Mouse (Mus musculus): Measurements from ENCODE around the gene Kcnj8. TPM values are rescaled to one million over a fixed set of nuclear protein-coding genes. Genes with fewer than 3 reads are reported as not detected.

The Kcnj8 gene
- polyA plus RNA-seq, 1 experiment from 2014 or later = 11.4 TPM

DNA sequence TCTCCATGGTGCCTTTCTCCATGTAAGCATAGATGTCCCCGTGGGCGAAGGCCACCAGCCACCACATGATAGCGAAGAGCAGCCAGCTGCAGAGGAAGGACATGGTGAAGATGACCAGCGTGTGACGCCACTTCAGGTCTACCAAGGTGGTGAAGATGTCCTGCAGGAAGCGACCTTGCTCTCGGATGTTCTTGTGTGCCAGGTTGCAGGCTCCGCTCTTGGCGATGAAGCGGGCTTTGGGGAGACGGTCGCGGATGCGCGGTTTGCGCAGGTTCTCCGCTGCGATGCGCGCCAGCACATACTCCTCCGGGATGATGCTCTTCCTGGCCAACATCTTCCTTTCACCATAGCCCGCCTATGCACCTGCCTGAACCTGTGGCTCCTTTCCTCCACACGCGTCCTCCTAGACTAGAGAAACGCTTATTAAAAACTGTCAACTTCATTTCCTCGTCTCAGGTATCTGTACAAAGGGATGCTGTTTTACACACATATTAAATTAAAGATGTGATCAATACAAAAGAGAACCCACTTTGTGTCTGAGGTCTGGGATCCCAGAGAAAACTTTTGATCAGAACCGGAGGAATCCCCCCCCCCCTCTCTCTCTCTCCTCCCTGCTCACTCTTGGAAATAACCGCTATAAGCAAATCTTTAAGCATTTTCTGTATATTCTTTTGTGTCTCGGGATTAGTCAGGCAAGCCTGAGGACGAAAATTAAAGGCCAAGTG lies 1.2 kb downstream of the Kcnj8 start:
- Histone ChIP-seq H3K27ac (no peak overlapping the region), H3K27me3 (peaks cover 64% of the 10 kb centered on the region), H3K4me1 (replicated peaks) (peaks cover 25% of the 10 kb centered on the region), H3K9me3 (no peaks in the 10 kb centered on the region), H3K4me3 (replicated peaks) (peak overlapping the region; percentile 45), H3K4me2 (replicated peaks) (peak overlapping the region; percentile 90), H3K9ac (replicated peaks) (0 out of 2 replicates have a peak overlapping the region, but pooled peaks have one; percentile 28), H3K36me3 (no peaks in the 10 kb centered on the region)
- ATAC-seq = no peak
- 6% methylated on average over 30 of the region's 30 CpGs for WGBS

DNA sequence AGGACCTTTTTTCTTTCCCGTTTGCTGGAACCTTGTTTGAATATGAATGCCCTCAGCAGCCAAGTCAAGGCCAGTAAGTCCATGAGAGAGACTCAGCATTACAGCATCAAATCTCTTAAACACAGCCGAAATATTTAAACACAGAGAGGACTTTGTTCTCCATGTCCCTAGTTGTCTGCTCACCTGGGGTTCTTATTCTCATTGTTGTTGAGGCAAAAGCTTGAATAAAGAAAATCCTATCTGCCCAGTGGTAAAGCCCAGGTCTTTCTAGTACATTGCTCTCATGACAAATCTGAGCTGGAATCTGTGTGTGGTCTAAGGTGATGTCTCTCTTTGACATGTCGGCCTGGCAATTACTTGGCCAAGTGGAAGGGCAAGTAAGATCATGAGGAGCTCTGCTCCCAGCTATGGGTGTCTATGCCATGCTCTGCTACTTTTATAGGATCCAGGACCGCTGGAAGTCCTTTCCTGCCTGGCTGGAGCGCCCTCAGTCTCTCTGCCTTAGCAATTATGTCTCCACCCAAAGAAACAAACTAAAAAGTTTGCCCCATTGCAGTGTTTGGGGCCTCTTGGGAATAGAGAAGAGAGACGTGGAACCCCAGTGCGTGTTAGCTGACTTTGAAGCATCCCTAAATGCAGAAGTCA lies 2.6 kb downstream of the Kcnj8 start:
- Histone ChIP-seq H3K36me3 (no peaks in the 10 kb centered on the region), H3K9ac (replicated peaks) (no peak overlapping the region), H3K27ac (no peak overlapping the region), H3K4me1 (replicated peaks) (peaks cover 25% of the 10 kb centered on the region), H3K27me3 (peaks cover 61% of the 10 kb centered on the region), H3K9me3 (no peaks in the 10 kb centered on the region), H3K4me3 (replicated peaks) (no peak overlapping the region), H3K4me2 (replicated peaks) (no peak overlapping the region)
- WGBS = 32% methylated on average over 7 of the region's 7 CpGs
- ATAC-seq = no peak

DNA sequence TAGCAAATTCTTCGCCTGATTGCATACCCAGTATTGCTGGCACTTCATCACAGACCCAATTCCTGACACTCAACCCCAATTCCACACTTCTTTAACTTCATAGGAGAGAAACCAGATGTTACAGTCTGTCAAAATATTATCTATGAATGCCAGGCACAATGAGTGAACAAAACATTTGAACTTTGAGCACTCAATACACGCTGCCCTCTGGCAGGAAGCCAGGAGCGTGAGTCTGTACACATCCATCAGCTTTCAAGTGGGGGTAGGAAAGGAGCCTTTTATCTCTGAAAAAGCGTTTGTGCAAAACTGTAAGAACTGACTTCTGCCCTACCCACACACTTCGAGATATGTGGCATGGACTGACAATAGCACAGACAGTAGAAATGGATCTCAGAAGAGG lies 4.0 kb downstream of the Kcnj8 start:
- 46% methylated on average over 5 of the region's 5 CpGs for WGBS
- no peak overlapping the region for H3K4me3 ChIP-seq (replicated peaks)
- no peak overlapping the region for H3K9ac ChIP-seq (replicated peaks)
- peaks cover 49% of the 10 kb centered on the region for H3K27me3 ChIP-seq
- no peak overlapping the region for H3K27ac ChIP-seq
- no peaks in the 10 kb centered on the region for H3K36me3 ChIP-seq
- ATAC-seq = no peak
- H3K4me1 ChIP-seq (replicated peaks) = peaks cover 25% of the 10 kb centered on the region
- no peak overlapping the region for H3K4me2 ChIP-seq (replicated peaks)
- H3K9me3 ChIP-seq = no peaks in the 10 kb centered on the region

DNA sequence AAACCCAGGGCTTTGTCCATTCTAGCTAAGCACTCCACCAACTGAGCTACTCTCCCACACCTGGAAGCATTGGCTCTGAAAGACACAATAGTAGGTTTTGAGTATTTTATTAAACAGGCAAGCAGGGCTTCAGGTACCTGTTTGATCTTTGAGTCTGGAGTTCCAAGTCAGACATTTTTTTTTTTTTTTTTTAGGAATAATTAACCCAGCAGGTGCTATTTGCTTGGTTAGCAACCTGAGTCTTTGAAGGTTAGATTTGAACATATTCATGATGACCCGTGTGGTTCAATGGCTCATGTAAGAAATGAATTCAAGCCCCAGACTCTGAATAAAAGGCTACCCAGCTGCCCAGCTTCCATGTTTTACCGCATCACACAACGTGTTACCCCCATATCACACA lies 6.7 kb downstream of the Kcnj8 start:
- Histone ChIP-seq H3K4me2 (replicated peaks) (no peak overlapping the region), H3K36me3 (no peaks in the 10 kb centered on the region), H3K27ac (no peak overlapping the region), H3K4me3 (replicated peaks) (no peak overlapping the region), H3K27me3 (peaks cover 23% of the 10 kb centered on the region), H3K9ac (replicated peaks) (no peak overlapping the region), H3K9me3 (no peaks in the 10 kb centered on the region), H3K4me1 (replicated peaks) (peaks cover 3% of the 10 kb centered on the region; the same call in 1 of the 2 replicates)
- no peak for ATAC-seq
- 91% methylated on average over 3 of the region's 3 CpGs for WGBS

DNA sequence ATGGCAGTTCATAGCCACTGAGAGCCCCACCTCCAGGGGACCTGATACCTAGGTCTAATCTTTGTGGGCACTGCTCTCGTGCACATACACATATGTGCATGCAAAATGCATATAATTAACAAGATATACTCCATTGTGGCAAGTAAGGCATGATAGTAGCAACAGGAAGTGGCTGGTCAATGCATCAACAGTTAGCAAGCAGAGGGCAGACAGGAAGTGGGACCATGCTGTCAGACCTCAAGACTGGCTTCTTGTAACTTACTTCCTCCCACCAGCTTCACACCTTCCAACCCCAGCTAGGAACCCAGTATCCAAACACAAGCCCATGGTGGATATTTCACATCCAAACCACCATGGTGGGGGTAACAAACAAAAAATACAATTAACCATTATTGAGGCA lies 10.3 kb downstream of the Kcnj8 start:
- ATAC-seq = no peak

DNA sequence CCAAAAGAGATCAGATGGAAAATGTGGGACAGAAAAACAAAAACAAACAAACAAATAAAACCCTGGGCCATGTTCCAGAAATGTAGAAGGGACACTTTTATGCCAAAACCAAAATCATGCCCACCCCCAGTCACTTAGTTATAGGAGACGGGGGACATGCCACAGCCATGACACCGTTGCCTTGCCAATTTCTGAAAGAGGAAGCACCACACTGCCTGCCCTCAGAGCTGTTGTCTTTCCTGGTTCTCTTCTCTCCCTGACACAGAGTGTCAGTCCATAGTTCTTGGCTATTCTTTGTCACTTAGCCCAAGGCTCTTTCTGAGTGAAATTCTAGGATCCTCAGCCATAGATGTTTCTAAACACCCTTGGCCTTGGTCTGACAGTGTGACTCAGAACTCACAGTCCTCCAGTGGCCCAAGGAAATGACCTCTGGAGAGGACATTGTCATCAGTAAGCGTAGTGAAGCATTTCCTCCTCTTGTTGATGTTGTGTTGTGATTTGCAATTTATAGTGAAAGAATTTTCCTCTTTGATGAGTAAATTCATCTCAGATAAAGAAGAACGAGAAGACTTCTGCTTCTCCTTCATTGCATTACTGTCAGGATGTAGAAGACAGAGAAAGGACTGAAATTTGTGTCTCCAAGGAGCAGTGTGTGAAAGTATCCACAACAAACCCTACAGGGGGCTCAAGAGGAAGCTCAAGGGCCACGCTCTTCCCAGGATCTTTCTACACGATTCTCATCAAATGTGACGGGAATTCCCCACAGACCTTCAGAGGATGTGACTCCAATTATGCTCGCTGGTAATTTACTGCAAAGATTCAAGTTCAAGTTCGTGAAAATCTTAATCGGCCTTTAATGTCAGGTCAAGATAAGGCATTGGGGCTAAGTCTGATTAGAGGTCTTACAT lies 12.4 kb downstream of the Kcnj8 start:
- Histone ChIP-seq H3K4me3 (replicated peaks) (no peak overlapping the region), H3K4me2 (replicated peaks) (no peak overlapping the region), H3K4me1 (replicated peaks) (no peaks in the 10 kb centered on the region), H3K27me3 (no peaks in the 10 kb centered on the region), H3K27ac (no peak overlapping the region), H3K36me3 (no peaks in the 10 kb centered on the region), H3K9me3 (no peaks in the 10 kb centered on the region), H3K9ac (replicated peaks) (no peak overlapping the region)
- no peak for ATAC-seq
- 86% methylated on average over 10 of the region's 10 CpGs for WGBS

More for the DNA sequence above, 10.3 kb downstream of the Kcnj8 start:
- Histone ChIP-seq H3K9me3 (no peaks in the 10 kb centered on the region), H3K4me3 (replicated peaks) (no peak overlapping the region), H3K9ac (replicated peaks) (no peak overlapping the region), H3K27me3 (no peaks in the 10 kb centered on the region), H3K27ac (no peak overlapping the region), H3K36me3 (no peaks in the 10 kb centered on the region), H3K4me1 (replicated peaks) (no peaks in the 10 kb centered on the region), H3K4me2 (replicated peaks) (no peak overlapping the region)
- WGBS = 77% methylated on average over 1 of the region's 1 CpGs

DNA sequence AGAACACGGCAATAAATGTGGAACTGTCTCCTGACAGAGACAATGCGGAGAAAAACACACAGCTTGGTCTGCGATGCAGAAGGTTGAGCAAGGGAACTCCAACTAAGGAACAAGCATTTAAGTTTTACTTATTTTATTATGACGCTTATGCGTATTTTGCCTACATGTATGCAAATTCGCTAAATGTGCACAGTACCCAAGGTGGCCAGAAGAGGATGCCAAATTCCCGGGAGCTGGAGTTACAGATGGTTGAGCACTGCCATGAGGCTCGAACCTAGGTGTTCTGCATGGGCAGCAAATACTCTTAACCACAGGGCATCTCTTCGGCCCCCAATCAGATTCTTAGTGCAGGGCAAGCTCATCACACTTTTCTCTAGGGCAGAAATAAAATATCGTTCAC lies 13.3 kb downstream of the Kcnj8 start:
- no peak overlapping the region for H3K4me3 ChIP-seq (replicated peaks)
- H3K27me3 ChIP-seq = no peaks in the 10 kb centered on the region
- H3K9ac ChIP-seq (replicated peaks) = no peak overlapping the region
- H3K27ac ChIP-seq = no peak overlapping the region
- ATAC-seq = no peak
- H3K4me1 ChIP-seq (replicated peaks) = no peaks in the 10 kb centered on the region
- H3K9me3 ChIP-seq = no peaks in the 10 kb centered on the region
- WGBS = 83% methylated on average over 10 of the region's 10 CpGs
- no peaks in the 10 kb centered on the region for H3K36me3 ChIP-seq
- no peak overlapping the region for H3K4me2 ChIP-seq (replicated peaks)

DNA sequence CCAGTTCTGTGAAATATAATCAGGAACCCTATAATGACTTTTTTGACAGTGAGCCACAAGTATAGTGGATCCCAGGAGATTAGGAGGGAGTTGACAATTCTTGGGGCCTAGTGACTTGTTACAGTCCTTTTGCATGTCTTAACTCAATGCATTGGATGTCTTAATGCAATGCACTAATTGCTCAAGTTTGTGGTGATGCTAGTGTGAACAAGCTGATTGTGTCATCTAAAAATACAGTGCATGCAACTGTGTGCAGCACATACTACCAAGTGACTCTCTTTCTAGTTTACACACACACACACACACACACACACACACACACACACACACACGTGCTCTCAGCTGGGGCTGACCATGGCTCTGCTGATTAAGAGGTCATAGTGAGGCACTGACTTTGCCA lies 15.4 kb downstream of the Kcnj8 start:
- 82% methylated on average over 1 of the region's 1 CpGs for WGBS
- Histone ChIP-seq H3K9me3 (no peaks in the 10 kb centered on the region), H3K9ac (replicated peaks) (no peak overlapping the region), H3K4me2 (replicated peaks) (no peak overlapping the region), H3K4me1 (replicated peaks) (no peaks in the 10 kb centered on the region), H3K27ac (no peak overlapping the region), H3K4me3 (replicated peaks) (no peak overlapping the region), H3K36me3 (no peaks in the 10 kb centered on the region), H3K27me3 (no peaks in the 10 kb centered on the region)
- no peak for ATAC-seq

DNA sequence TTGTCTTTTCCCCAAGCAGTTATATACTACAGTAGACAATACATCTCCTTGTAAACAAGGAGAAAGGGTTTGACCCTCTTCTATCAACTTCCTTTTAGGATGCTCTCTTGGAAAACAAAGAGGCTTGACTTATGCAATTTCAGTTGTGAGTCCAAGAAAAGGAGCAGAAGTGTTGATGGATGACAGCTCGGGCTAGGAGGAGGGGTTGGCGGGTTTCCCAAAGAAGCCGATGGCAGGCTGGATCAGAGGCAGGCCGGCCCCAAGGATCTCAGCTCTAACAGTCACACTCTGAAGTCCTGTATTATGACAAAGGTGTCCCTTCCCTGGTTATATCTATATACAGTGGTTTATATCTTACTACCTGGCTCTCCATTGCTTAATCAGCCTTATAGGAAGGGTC lies 19.9 kb downstream of the Kcnj8 start:
- 86% methylated on average over 4 of the region's 4 CpGs for WGBS
- Histone ChIP-seq H3K27ac (no peak overlapping the region), H3K4me1 (replicated peaks) (no peaks in the 10 kb centered on the region), H3K4me3 (replicated peaks) (no peak overlapping the region), H3K9me3 (no peaks in the 10 kb centered on the region), H3K36me3 (no peaks in the 10 kb centered on the region), H3K4me2 (replicated peaks) (no peak overlapping the region), H3K27me3 (no peaks in the 10 kb centered on the region), H3K9ac (replicated peaks) (no peak overlapping the region)
- no peak for ATAC-seq

DNA sequence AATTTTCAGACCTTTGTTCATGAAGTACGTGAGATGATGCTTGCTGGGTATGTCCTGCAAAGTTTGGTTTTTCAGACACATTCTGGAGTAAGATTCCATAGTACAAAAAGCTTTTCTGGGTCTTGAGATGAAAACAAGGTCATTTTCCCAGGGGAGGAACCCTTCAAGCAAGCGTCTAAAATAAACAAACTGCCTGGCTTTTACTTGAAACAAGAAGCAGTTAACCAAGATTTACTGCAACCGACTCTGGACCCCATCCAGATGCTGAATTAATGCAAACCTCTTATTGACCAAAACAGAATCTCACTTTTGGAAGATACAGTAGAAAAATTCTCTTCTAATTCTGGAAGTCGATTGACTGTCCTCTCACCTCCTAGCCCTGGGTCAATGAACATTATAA lies 20.5 kb downstream of the Kcnj8 start:
- Histone ChIP-seq H3K27ac (no peak overlapping the region), H3K4me3 (replicated peaks) (no peak overlapping the region), H3K4me1 (replicated peaks) (no peaks in the 10 kb centered on the region), H3K36me3 (no peaks in the 10 kb centered on the region), H3K27me3 (no peaks in the 10 kb centered on the region), H3K4me2 (replicated peaks) (no peak overlapping the region), H3K9ac (replicated peaks) (no peak overlapping the region), H3K9me3 (no peaks in the 10 kb centered on the region)
- WGBS = 79% methylated on average over 4 of the region's 4 CpGs
- ATAC-seq = no peak

DNA sequence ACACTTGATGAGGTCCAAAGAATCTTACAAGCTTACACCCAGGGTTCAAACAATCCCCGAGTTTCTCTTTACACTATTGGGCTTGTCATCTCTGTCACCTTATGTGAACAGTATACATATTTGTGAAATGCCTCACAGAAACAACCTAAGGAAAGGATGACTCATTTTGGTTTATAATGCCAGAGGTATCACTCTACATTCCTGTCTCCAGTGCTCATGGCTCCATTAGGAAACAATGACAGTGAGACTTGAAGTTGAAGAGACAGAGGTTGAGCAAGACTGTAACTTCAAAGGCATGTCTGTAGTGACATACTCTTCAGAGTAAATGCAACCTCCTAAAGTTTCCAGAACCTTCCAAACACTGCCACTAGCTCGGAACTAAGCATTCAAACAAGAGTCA lies 23.0 kb downstream of the Kcnj8 start:
- Histone ChIP-seq H3K9me3 (no peaks in the 10 kb centered on the region), H3K9ac (replicated peaks) (no peak overlapping the region), H3K4me2 (replicated peaks) (no peak overlapping the region), H3K27me3 (no peaks in the 10 kb centered on the region), H3K4me3 (replicated peaks) (no peak overlapping the region), H3K36me3 (no peaks in the 10 kb centered on the region), H3K27ac (no peak overlapping the region), H3K4me1 (replicated peaks) (no peaks in the 10 kb centered on the region)
- 88% methylated on average over 2 of the region's 2 CpGs for WGBS
- no peak for ATAC-seq

DNA sequence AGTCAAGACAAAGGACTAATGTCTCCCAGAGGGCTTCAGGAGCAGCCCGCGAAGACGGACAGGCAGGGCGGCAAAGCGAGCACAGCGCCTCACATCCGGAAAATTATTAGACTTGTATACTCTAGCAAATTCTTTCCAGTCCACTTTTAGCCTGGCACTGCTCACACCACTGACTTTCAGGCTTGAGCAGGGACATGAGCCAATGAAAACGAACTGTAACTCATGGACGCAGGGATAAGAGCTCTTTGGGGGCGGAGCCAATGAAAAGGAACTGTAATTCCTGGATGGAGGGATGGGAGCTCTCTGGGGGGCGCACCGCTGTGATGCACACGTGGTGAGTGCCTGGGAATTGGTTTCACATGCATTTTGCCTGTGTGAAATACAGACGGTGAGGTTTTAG lies 26.3 kb downstream of the Kcnj8 start:
- ATAC-seq = no peak
- WGBS = 59% methylated on average over 14 of the region's 14 CpGs
- Histone ChIP-seq H3K9ac (replicated peaks) (no peak overlapping the region), H3K9me3 (no peaks in the 10 kb centered on the region), H3K4me3 (replicated peaks) (no peak overlapping the region), H3K27me3 (no peaks in the 10 kb centered on the region), H3K4me1 (replicated peaks) (no peaks in the 10 kb centered on the region), H3K27ac (no peak overlapping the region), H3K36me3 (no peaks in the 10 kb centered on the region), H3K4me2 (replicated peaks) (peak overlapping the region; percentile 38)
